26 mouse cellular contexts compared by ENCODE assay signal in genomic region chr9:53140610-53141165, GRCm38 (mm10).
DNase-seq lines count a peak whose midpoint lies in the region; TF ChIP-seq lines count a peak whose summit lies in the region.
"Had no signal": no experiment of that assay in that cellular context is flagged by ENCODE, and none has a peak within 500 bp of the region (broad histone marks: within the 10 kb centered on the region; RNA-seq: fewer than 3 reads in every experiment).

No protein-coding gene starts in this region.

- no peak overlapping the region for H3K4me3 ChIP-seq in kidney, adult 2 months (ENCODE audit: insufficient read depth, low read depth, low read length)
- no peak overlapping the region for H3K4me3 ChIP-seq in hindbrain, embryonic 10.5 days
- no peak overlapping the region for H3K4me3 ChIP-seq in embryonic facial prominence, embryonic 10.5 days
- H3K4me3 ChIP-seq: embryonic facial prominence, embryonic 12.5 days; forebrain, embryonic 10.5 days; forebrain, embryonic 15.5 days; heart, adult 2 months; heart, embryonic 12.5 days; liver, embryonic 13.5 days had no signal

- H3K36me3 ChIP-seq in kidney, adult 2 months (ENCODE audit: control insufficient read depth, insufficient read depth, low read length), result no peaks in the 10 kb centered on the region
- H3K36me3 ChIP-seq in hindbrain, embryonic 10.5 days, result no peaks in the 10 kb centered on the region
- no peaks in the 10 kb centered on the region for H3K36me3 ChIP-seq in embryonic facial prominence, embryonic 10.5 days (replicated peaks)
- H3K36me3 ChIP-seq: embryonic facial prominence, embryonic 12.5 days; forebrain, embryonic 10.5 days; forebrain, embryonic 15.5 days; heart, embryonic 12.5 days; liver, embryonic 13.5 days had no signal

- H3K9me3 ChIP-seq in hindbrain, embryonic 10.5 days, result no peaks in the 10 kb centered on the region
- H3K9me3 ChIP-seq in embryonic facial prominence, embryonic 10.5 days, result no peaks in the 10 kb centered on the region
- H3K9me3 ChIP-seq: embryonic facial prominence, embryonic 12.5 days; forebrain, embryonic 10.5 days; forebrain, embryonic 15.5 days; heart, embryonic 12.5 days; liver, embryonic 13.5 days had no signal

- TF ChIP-seq CTCF in kidney, adult 2 months (conservative IDR thresholded peaks at IDR 0.05; ENCODE audit: insufficient read depth, insufficient read length, low read depth, low read length), result no peak

- TF ChIP-seq POLR2A in kidney, adult 2 months (IDR thresholded peaks at IDR 0.05; ENCODE audit: low read depth, low read length), result no peak

- no peaks in the 10 kb centered on the region for H3K27me3 ChIP-seq in kidney, adult 2 months (replicated peaks; ENCODE audit: control insufficient read depth, insufficient read depth, low read length)
- no peaks in the 10 kb centered on the region for H3K27me3 ChIP-seq in hindbrain, embryonic 10.5 days (ENCODE audit: insufficient read depth, poor library complexity, severe bottlenecking)
- H3K27me3 ChIP-seq in embryonic facial prominence, embryonic 10.5 days (replicated peaks; ENCODE audit: low read depth, poor library complexity, severe bottlenecking), result no peaks in the 10 kb centered on the region
- H3K27me3 ChIP-seq: embryonic facial prominence, embryonic 12.5 days; forebrain, embryonic 15.5 days; heart, embryonic 12.5 days; liver, embryonic 13.5 days had no signal

- peak; percentile 38 for DNase-seq in kidney, adult 2 months
- no peak for DNase-seq in kidney, postnatal 4 days
- DNase-seq in kidney, adult 9 months, result peak; percentile 35
- DNase-seq in kidney, postnatal 14 days, result peak; percentile 19
- DNase-seq in hindbrain, embryonic 10.5 days (ENCODE audit: low spot score), result no peak
- no peak for DNase-seq in embryonic facial prominence, embryonic 10.5 days (ENCODE audit: low spot score)
- no peak for DNase-seq in urinary bladder, postnatal 25 days (ENCODE audit: low spot score)
- DNase-seq: adrenal gland, adult 2 months; adrenal gland, postnatal 36 days; cerebellum, adult 8-10 months; cerebellum, postnatal 36 days; heart, adult 2 months; heart, postnatal 4 days; liver, embryonic 13.5 days; lung, adult 18-20 months; midbrain, embryonic 14.5 days; retina, postnatal 1 day; right cerebral cortex, postnatal 14 days; thymus, adult 18-20 months; thymus, postnatal 25 days had no signal

- H3K4me1 ChIP-seq in kidney, adult 2 months (ENCODE audit: control insufficient read depth, insufficient read depth, low read length), result no peaks in the 10 kb centered on the region
- H3K4me1 ChIP-seq in hindbrain, embryonic 10.5 days (replicated peaks), result no peaks in the 10 kb centered on the region
- H3K4me1 ChIP-seq in embryonic facial prominence, embryonic 10.5 days, result no peaks in the 10 kb centered on the region
- H3K4me1 ChIP-seq: embryonic facial prominence, embryonic 12.5 days; forebrain, embryonic 10.5 days; forebrain, embryonic 15.5 days; heart, embryonic 12.5 days; liver, embryonic 13.5 days had no signal

- no peak overlapping the region for H3K27ac ChIP-seq in kidney, adult 2 months (ENCODE audit: insufficient read depth, low read depth, low read length)
- H3K27ac ChIP-seq in hindbrain, embryonic 10.5 days, result no peak overlapping the region
- no peak overlapping the region for H3K27ac ChIP-seq in embryonic facial prominence, embryonic 10.5 days (replicated peaks)
- H3K27ac ChIP-seq: embryonic facial prominence, embryonic 12.5 days; forebrain, embryonic 10.5 days; forebrain, embryonic 15.5 days; heart, adult 2 months; hindbrain, embryonic 14.5 days; liver, embryonic 13.5 days; macrophage had no signal

- WGBS in kidney, adult 2 months, result 38% methylated on average over 8 of the region's 8 CpGs
- WGBS in hindbrain, embryonic 10.5 days, result 92% methylated on average over 8 of the region's 8 CpGs
- 92% methylated on average over 8 of the region's 8 CpGs for WGBS in embryonic facial prominence, embryonic 10.5 days

Comparison
In these comparisons a context has a peak if more than half of its experiments do, and no peak if none do; other contexts are left out.
1. DNase-seq: peak in kidney, adult 2 months (single experiment), kidney, adult 9 months (single experiment) and kidney, postnatal 14 days (single experiment); none in kidney, postnatal 4 days (0 of 2), hindbrain, embryonic 10.5 days (single experiment), embryonic facial prominence, embryonic 10.5 days (single experiment) and urinary bladder, postnatal 25 days (single experiment).